Mouse (Mus musculus): ENCODE measurements around the gene AI661453. TPM values are rescaled to one million over a fixed set of nuclear protein-coding genes. Genes with fewer than 3 reads are reported as not detected.
"Not testable (repeated sequence)": the region's sequence is repeated elsewhere in the genome, so short reads cannot be mapped to it uniquely, and the experiment has no call there.

AI661453 gene
- polyA plus RNA-seq, 1 experiment from 2014 or later = 0.76 TPM

DNA sequence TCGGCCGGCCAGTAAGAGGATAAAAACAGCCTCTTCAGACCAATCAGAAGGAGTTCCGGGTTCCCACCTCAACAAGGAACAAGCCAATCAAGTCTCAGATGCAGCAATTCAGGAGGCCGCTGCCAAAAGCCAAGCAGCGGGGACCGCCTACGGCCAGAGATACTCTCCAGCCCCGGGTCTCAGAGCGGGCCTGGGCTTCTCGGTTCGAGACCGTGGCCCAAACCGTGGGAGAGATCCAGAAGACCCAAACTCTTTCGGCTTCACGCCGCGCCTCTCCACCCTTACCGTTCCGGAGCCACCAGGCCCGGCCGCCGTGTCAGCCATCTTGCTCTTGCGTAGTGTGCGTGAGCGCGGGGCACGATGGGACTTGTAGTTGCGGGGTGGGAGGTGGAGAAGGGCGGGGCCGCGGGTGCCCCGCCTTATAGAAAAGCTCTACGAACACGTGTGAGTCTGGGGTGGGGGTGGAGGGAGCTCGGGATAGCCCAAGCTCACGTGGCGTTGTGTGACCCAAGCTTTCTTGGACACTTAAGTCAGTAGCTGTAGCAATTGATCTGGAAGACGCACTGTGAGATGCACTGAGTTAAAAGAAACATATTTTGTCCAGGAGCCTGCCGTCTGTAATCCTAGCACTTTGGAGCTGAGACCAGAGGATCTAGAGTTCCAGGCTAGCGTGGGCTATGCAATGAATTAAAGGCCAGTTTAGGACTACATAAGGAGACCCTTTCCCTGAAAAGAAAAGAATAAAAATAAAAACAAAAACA is 65.7 kb downstream of the AI661453 start, which contains the start of gene Taf8:
Taf8 (minus strand) TSS at position 347 of the 761 bp plus-strand sequence.
- Histone ChIP-seq H3K9ac (ENCODE audit: low read length) (peak within 1 kb of the TSS; percentile 89), H3K9me3 (ENCODE audit: control insufficient read depth, low read length) (no peaks in the 10 kb centered on the region), H3K4me1 (ENCODE audit: control insufficient read depth in 2 of 2, insufficient read depth in 2 of 2, low read length in 2 of 2) (peaks cover 17 to 19% of the 10 kb centered on the region in 2 experiments), H3K4me2 (ENCODE audit: low read length) (peak within 1 kb of the TSS; percentile 93), H3K36me3 (ENCODE audit: control insufficient read depth, insufficient read depth, low read length) (peaks cover 37% of the 10 kb centered on the region), H3K4me3 (ENCODE audit: control insufficient read depth in 1 of 2, insufficient read depth in 1 of 2, low read depth in 1 of 2, low read length in 2 of 2) (peak within 1 kb of the TSS; percentile 73 to 85), H3K27ac (replicated peaks in 1 of 2; ENCODE audit: control insufficient read depth in 1 of 2, insufficient read depth in 1 of 2, low read depth in 2 of 2, low read length in 2 of 2) (peak within 1 kb of the TSS; percentile 68 to 82), H3K27me3 (ENCODE audit: control insufficient read depth, insufficient read depth, low read length) (no peaks in the 10 kb centered on the region)
- 3% methylated on average over 40 of the region's 40 CpGs for WGBS
- ATAC-seq (ENCODE audit: insufficient number of reproducible peaks, insufficient read depth, low FRiP score, low read depth) = peak; percentile 89

DNA sequence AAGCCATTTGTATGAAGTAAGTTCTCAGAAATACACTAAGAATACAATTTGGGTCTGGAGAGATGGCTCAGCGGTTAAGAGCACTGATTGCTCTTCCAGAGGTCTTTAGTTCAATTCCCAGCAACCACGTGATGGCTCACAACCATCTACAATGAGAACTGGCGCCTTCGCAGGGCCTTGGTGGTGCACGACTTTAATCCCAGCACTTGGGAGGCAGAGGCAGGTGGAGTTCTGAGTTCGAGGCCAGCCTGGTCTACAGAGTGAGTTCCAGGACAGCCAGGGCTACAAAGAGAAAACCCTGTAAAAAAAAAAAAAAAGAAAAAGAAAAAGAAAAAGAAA is 66.3 kb downstream of the AI661453 start:
- H3K27me3 ChIP-seq (ENCODE audit: control insufficient read depth, insufficient read depth, low read length); H3K9me3 ChIP-seq (ENCODE audit: control insufficient read depth, low read length); ATAC-seq (ENCODE audit: insufficient number of reproducible peaks, insufficient read depth, low FRiP score, low read depth): not testable (repeated sequence)
- peak overlapping the region; percentile 93 for H3K4me2 ChIP-seq (ENCODE audit: low read length)
- H3K9ac ChIP-seq (ENCODE audit: low read length) = peak overlapping the region; percentile 89; the same call in 1 of the 2 replicates
- peak overlapping the region in 1 of 2 experiments; percentile 82; a peak in 1 of 4 replicates for H3K27ac ChIP-seq (replicated peaks in 1 of 2; ENCODE audit: control insufficient read depth in 1 of 2, insufficient read depth in 1 of 2, low read depth in 2 of 2, low read length in 2 of 2)
- peaks cover 20 to 25% of the 10 kb centered on the region in 2 experiments for H3K4me1 ChIP-seq (ENCODE audit: control insufficient read depth in 2 of 2, insufficient read depth in 2 of 2, low read length in 2 of 2)
- H3K36me3 ChIP-seq (ENCODE audit: control insufficient read depth, insufficient read depth, low read length) = peaks cover 32% of the 10 kb centered on the region
- H3K4me3 ChIP-seq (ENCODE audit: control insufficient read depth in 1 of 2, insufficient read depth in 1 of 2, low read depth in 1 of 2, low read length in 2 of 2) = peak overlapping the region in 1 of 2 experiments; percentile 73; a peak in 1 of 4 replicates
- 78% methylated on average over 6 of the region's 6 CpGs for WGBS

DNA sequence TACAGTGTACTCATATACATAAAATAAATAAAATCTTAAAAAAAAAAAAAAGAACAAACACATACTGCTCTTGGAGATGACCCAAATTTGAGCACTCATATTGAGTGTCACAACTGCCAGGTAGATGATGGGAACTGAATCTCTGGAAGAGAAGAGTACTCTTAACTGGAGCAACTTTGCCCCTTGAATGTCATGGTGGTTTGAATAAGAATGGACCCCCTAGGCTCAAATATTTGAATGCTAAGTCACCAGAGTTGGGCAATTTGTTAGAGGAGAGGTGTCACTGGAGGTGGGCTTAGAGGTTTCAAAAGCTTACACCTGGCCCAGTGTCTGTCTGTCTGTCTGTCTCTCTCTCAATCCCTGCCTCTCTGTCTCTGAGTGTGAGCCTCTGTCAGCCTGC is 67.3 kb downstream of the AI661453 start:
- no peak overlapping the region for H3K27ac ChIP-seq (replicated peaks in 1 of 2; ENCODE audit: control insufficient read depth in 1 of 2, insufficient read depth in 1 of 2, low read depth in 2 of 2, low read length in 2 of 2)
- peaks cover 27 to 33% of the 10 kb centered on the region in 2 experiments for H3K4me1 ChIP-seq (ENCODE audit: control insufficient read depth in 2 of 2, insufficient read depth in 2 of 2, low read length in 2 of 2)
- peaks cover 24% of the 10 kb centered on the region for H3K36me3 ChIP-seq (ENCODE audit: control insufficient read depth, insufficient read depth, low read length)
- ATAC-seq (ENCODE audit: insufficient number of reproducible peaks, insufficient read depth, low FRiP score, low read depth) = no peak
- no peak overlapping the region for H3K9ac ChIP-seq (ENCODE audit: low read length)
- H3K27me3 ChIP-seq (ENCODE audit: control insufficient read depth, insufficient read depth, low read length) = no peaks in the 10 kb centered on the region
- H3K4me3 ChIP-seq (ENCODE audit: control insufficient read depth in 1 of 2, insufficient read depth in 1 of 2, low read depth in 1 of 2, low read length in 2 of 2) = no peak overlapping the region
- no peaks in the 10 kb centered on the region for H3K9me3 ChIP-seq (ENCODE audit: control insufficient read depth, low read length)
- H3K4me2 ChIP-seq (ENCODE audit: low read length) = no peak overlapping the region

DNA sequence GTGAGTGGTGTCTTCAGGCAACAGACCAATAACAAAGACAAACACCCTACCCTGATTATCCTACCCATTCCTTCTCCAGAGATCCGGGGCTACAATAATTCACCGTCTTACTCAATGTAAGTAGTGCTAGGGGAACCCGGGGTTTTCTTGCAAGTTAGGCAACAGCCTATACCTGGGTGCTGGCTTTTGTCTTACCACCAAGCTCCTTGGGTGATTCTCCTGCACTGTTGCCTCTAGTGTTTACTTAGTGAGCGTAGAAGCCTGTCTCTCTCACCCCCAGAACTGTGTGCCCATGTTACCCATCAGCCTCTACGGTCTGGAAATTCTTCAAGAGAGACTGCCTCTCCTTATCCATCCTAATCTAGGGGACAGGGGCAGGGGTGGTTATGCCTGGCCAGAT is 67.8 kb downstream of the AI661453 start:
- H3K9ac ChIP-seq (ENCODE audit: low read length) = peak overlapping the region; percentile 81
- H3K4me3 ChIP-seq (ENCODE audit: control insufficient read depth in 1 of 2, insufficient read depth in 1 of 2, low read depth in 1 of 2, low read length in 2 of 2) = peak overlapping the region; percentile 43 to 53
- H3K4me2 ChIP-seq (ENCODE audit: low read length) = peak overlapping the region; percentile 89
- H3K9me3 ChIP-seq (ENCODE audit: control insufficient read depth, low read length) = no peaks in the 10 kb centered on the region
- peaks cover 27 to 37% of the 10 kb centered on the region in 2 experiments for H3K4me1 ChIP-seq (ENCODE audit: control insufficient read depth in 2 of 2, insufficient read depth in 2 of 2, low read length in 2 of 2)
- H3K36me3 ChIP-seq (ENCODE audit: control insufficient read depth, insufficient read depth, low read length) = peaks cover 19% of the 10 kb centered on the region
- ATAC-seq (ENCODE audit: insufficient number of reproducible peaks, insufficient read depth, low FRiP score, low read depth) = no peak
- WGBS = 66% methylated on average over 5 of the region's 5 CpGs
- H3K27me3 ChIP-seq (ENCODE audit: control insufficient read depth, insufficient read depth, low read length) = no peaks in the 10 kb centered on the region
- no peak overlapping the region for H3K27ac ChIP-seq (replicated peaks in 1 of 2; ENCODE audit: control insufficient read depth in 1 of 2, insufficient read depth in 1 of 2, low read depth in 2 of 2, low read length in 2 of 2)

DNA sequence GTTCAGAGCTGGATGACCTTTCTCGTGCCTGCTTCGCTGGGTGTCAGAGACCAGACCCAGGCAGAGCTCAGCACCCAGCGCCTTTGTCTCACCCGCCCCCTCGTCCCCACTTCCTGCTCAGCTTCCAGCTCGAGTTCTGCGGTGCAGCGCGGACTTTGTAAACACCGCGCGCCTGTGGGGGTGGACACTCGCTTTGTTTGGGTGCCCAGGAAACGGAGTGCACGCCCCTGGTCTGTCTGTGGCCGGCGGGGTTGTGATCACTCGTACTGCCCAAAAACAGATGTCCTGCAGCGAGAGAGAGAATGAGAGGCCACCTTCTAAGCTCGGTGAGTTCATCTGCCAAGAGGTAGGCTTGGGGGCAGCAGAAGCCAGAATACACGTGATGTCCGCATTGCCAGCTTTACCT is 68.5 kb downstream of the AI661453 start, which contains the start of gene Ccnd3:
Ccnd3 (plus strand) TSS at position 111 of the 406 bp plus-strand sequence.
- H3K4me3 ChIP-seq (ENCODE audit: control insufficient read depth in 1 of 2, insufficient read depth in 1 of 2, low read depth in 1 of 2, low read length in 2 of 2) = peak within 1 kb of the TSS; percentile 43 to 53
- WGBS = 1% methylated on average over 22 of the region's 22 CpGs
- H3K4me2 ChIP-seq (ENCODE audit: low read length) = peak within 1 kb of the TSS; percentile 89
- peaks cover 27 to 39% of the 10 kb centered on the region in 2 experiments for H3K4me1 ChIP-seq (ENCODE audit: control insufficient read depth in 2 of 2, insufficient read depth in 2 of 2, low read length in 2 of 2)
- H3K9me3 ChIP-seq (ENCODE audit: control insufficient read depth, low read length) = no peaks in the 10 kb centered on the region
- H3K27me3 ChIP-seq (ENCODE audit: control insufficient read depth, insufficient read depth, low read length) = no peaks in the 10 kb centered on the region
- ATAC-seq (ENCODE audit: insufficient number of reproducible peaks, insufficient read depth, low FRiP score, low read depth) = peak; percentile 7; the same call in 1 of the 2 replicates
- peak within 1 kb of the TSS; percentile 4 to 53; a peak in 3 of 4 replicates for H3K27ac ChIP-seq (replicated peaks in 1 of 2; ENCODE audit: control insufficient read depth in 1 of 2, insufficient read depth in 1 of 2, low read depth in 2 of 2, low read length in 2 of 2)
- peak within 1 kb of the TSS; percentile 81 for H3K9ac ChIP-seq (ENCODE audit: low read length)
- peaks cover 12% of the 10 kb centered on the region for H3K36me3 ChIP-seq (ENCODE audit: control insufficient read depth, insufficient read depth, low read length)

DNA sequence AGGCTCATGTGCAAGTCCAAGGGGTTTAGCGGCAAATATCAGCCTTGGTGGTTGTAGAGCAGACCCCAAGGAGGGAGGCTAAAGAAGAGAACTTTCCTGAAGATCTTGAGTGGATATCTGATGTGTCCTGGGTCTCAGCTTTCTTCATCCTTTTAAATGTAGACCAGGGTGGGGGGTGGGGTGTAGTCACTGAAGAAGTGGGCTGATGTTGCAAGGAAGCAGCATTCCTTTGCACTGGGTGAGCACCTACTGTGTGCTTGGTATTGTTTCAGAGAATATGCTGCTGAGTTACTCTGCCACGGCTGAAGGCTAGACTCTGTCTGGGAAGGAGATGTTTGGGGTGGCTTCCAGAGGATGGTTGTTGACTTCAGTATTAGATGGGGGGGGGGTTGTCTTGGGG is 69.2 kb downstream of the AI661453 start:
- peak overlapping the region; percentile 43 to 53 for H3K4me3 ChIP-seq (ENCODE audit: control insufficient read depth in 1 of 2, insufficient read depth in 1 of 2, low read depth in 1 of 2, low read length in 2 of 2)
- peak overlapping the region; percentile 81 for H3K9ac ChIP-seq (ENCODE audit: low read length)
- H3K4me1 ChIP-seq (ENCODE audit: control insufficient read depth in 2 of 2, insufficient read depth in 2 of 2, low read length in 2 of 2) = peaks cover 27 to 39% of the 10 kb centered on the region in 2 experiments
- peaks cover 5% of the 10 kb centered on the region for H3K36me3 ChIP-seq (ENCODE audit: control insufficient read depth, insufficient read depth, low read length)
- peak overlapping the region; percentile 89 for H3K4me2 ChIP-seq (ENCODE audit: low read length)
- H3K27ac ChIP-seq (replicated peaks in 1 of 2; ENCODE audit: control insufficient read depth in 1 of 2, insufficient read depth in 1 of 2, low read depth in 2 of 2, low read length in 2 of 2) = peak overlapping the region in 1 of 2 experiments; percentile 53; a peak in 1 of 4 replicates
- no peak for ATAC-seq (ENCODE audit: insufficient number of reproducible peaks, insufficient read depth, low FRiP score, low read depth)
- no peaks in the 10 kb centered on the region for H3K9me3 ChIP-seq (ENCODE audit: control insufficient read depth, low read length)
- no peaks in the 10 kb centered on the region for H3K27me3 ChIP-seq (ENCODE audit: control insufficient read depth, insufficient read depth, low read length)
- WGBS = 76% methylated on average over 2 of the region's 2 CpGs

DNA sequence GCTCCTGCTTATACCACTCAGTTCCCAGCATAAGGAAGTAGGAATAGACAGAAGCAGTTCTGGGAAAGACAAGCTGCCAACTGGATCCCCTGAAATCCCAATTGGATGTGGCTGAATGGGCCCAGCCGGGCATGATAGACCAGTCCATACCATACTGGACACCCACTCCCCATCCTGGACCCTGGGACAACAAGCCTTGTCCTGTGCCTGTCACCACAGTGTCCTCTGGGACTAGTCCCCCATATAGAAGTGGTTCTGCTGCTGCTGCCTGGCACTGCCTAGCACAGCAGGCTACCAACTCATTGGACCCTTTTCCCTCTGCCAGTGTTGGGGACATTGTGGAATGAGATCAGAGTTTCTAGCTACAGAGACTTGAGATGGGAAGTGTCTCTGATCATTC is 69.6 kb downstream of the AI661453 start:
- WGBS = 93% methylated on average over 1 of the region's 1 CpGs
- H3K4me2 ChIP-seq (ENCODE audit: low read length) = peak overlapping the region; percentile 89
- H3K27ac ChIP-seq (replicated peaks in 1 of 2; ENCODE audit: control insufficient read depth in 1 of 2, insufficient read depth in 1 of 2, low read depth in 2 of 2, low read length in 2 of 2) = no peak overlapping the region
- no peak for ATAC-seq (ENCODE audit: insufficient number of reproducible peaks, insufficient read depth, low FRiP score, low read depth)
- no peaks in the 10 kb centered on the region for H3K9me3 ChIP-seq (ENCODE audit: control insufficient read depth, low read length)
- H3K4me1 ChIP-seq (ENCODE audit: control insufficient read depth in 2 of 2, insufficient read depth in 2 of 2, low read length in 2 of 2) = peaks cover 26 to 37% of the 10 kb centered on the region in 2 experiments
- H3K27me3 ChIP-seq (ENCODE audit: control insufficient read depth, insufficient read depth, low read length) = no peaks in the 10 kb centered on the region
- H3K4me3 ChIP-seq (ENCODE audit: control insufficient read depth in 1 of 2, insufficient read depth in 1 of 2, low read depth in 1 of 2, low read length in 2 of 2) = no peak overlapping the region
- H3K36me3 ChIP-seq (ENCODE audit: control insufficient read depth, insufficient read depth, low read length) = peaks cover under 1% of the 10 kb centered on the region; the same call in 1 of the 2 replicates
- H3K9ac ChIP-seq (ENCODE audit: low read length) = no peak overlapping the region
